Mouse (Mus musculus): ENCODE results near the gene Morc1. TPM values are rescaled to one million over a fixed set of nuclear protein-coding genes. Genes with fewer than 3 reads are reported as not detected.

Gene Morc1
- total and polyA plus RNA-seq, 3 experiments: 0.04 TPM; not detected in 2

- Histone ChIP-seq H3K4me1 (ENCODE audit: control insufficient read depth, insufficient read depth, low read length) (no peaks in the 10 kb centered on the region), H3K27me3 (ENCODE audit: control insufficient read depth, insufficient read depth, low read length) (no peaks in the 10 kb centered on the region), H3K4me3 (no peak overlapping the region), H3K27ac (no peak overlapping the region), H3K9ac (ENCODE audit: low read depth, low read length) (no peak overlapping the region), H3K79me2 (replicated peaks; ENCODE audit: control insufficient read depth, insufficient read depth, low read length) (no peaks in the 10 kb centered on the region), H3K36me3 (ENCODE audit: control insufficient read depth, insufficient read depth, low read length) (no peaks in the 10 kb centered on the region)
- WGBS: 66% methylated on average over 2 of the region's 2 CpGs
- DNase-seq: no peak
- intact Hi-C loops (cut with DNase I): no loop called here
- TF ChIP-seq EP300 (IDR thresholded peaks at IDR 0.05; ENCODE audit: insufficient read depth, low read depth, low read length) (no peak), POLR2A (IDR thresholded peaks at IDR 0.05; ENCODE audit: insufficient read depth, low read depth, low read length) (no peak), CTCF (IDR thresholded peaks at IDR 0.05) (no peak)
These were observed 12.0 kb upstream of the Morc1 start for GRCm38 (mm10) chr16:48419035-48419434.

GRCm38 (mm10) chr16:48422501-48422900, 8.5 kb upstream of the Morc1 start:
- H3K27ac ChIP-seq: no peak overlapping the region
- no peak overlapping the region for H3K4me3 ChIP-seq
- DNase-seq: no peak
- H3K9ac ChIP-seq (ENCODE audit: low read depth, low read length): no peak overlapping the region
- intact Hi-C loops (cut with DNase I): no loop called here
- no peaks in the 10 kb centered on the region for H3K36me3 ChIP-seq (ENCODE audit: control insufficient read depth, insufficient read depth, low read length)
- WGBS: 41% methylated on average over 2 of the region's 2 CpGs
- no peaks in the 10 kb centered on the region for H3K27me3 ChIP-seq (ENCODE audit: control insufficient read depth, insufficient read depth, low read length)
- TF ChIP-seq EP300 (IDR thresholded peaks at IDR 0.05; ENCODE audit: insufficient read depth, low read depth, low read length): no peak
- no peak for TF ChIP-seq POLR2A (IDR thresholded peaks at IDR 0.05; ENCODE audit: insufficient read depth, low read depth, low read length)
- no peak for TF ChIP-seq CTCF (IDR thresholded peaks at IDR 0.05)
- H3K79me2 ChIP-seq (replicated peaks; ENCODE audit: control insufficient read depth, insufficient read depth, low read length): no peaks in the 10 kb centered on the region
- H3K4me1 ChIP-seq (ENCODE audit: control insufficient read depth, insufficient read depth, low read length): no peaks in the 10 kb centered on the region

GRCm38 (mm10) chr16:48424069-48424468, 7.0 kb upstream of the Morc1 start:
- H3K4me1 ChIP-seq (ENCODE audit: control insufficient read depth, insufficient read depth, low read length): no peaks in the 10 kb centered on the region
- no peak overlapping the region for H3K4me3 ChIP-seq
- no peak overlapping the region for H3K9ac ChIP-seq (ENCODE audit: low read depth, low read length)
- TF ChIP-seq CTCF (IDR thresholded peaks at IDR 0.05) (no peak), POLR2A (IDR thresholded peaks at IDR 0.05; ENCODE audit: insufficient read depth, low read depth, low read length) (no peak), EP300 (IDR thresholded peaks at IDR 0.05; ENCODE audit: insufficient read depth, low read depth, low read length) (no peak)
- intact Hi-C loops (cut with DNase I): no loop called here
- H3K79me2 ChIP-seq (replicated peaks; ENCODE audit: control insufficient read depth, insufficient read depth, low read length): no peaks in the 10 kb centered on the region
- no peak for DNase-seq
- H3K27ac ChIP-seq: no peak overlapping the region
- no peaks in the 10 kb centered on the region for H3K36me3 ChIP-seq (ENCODE audit: control insufficient read depth, insufficient read depth, low read length)
- WGBS: 82% methylated on average over 4 of the region's 4 CpGs
- no peaks in the 10 kb centered on the region for H3K27me3 ChIP-seq (ENCODE audit: control insufficient read depth, insufficient read depth, low read length)

- no peak overlapping the region for H3K27ac ChIP-seq
- TF ChIP-seq CTCF (IDR thresholded peaks at IDR 0.05): no peak
- TF ChIP-seq EP300 (IDR thresholded peaks at IDR 0.05; ENCODE audit: insufficient read depth, low read depth, low read length): no peak
- TF ChIP-seq POLR2A (IDR thresholded peaks at IDR 0.05; ENCODE audit: insufficient read depth, low read depth, low read length): no peak
- H3K4me1 ChIP-seq (ENCODE audit: control insufficient read depth, insufficient read depth, low read length): no peaks in the 10 kb centered on the region
- no peaks in the 10 kb centered on the region for H3K36me3 ChIP-seq (ENCODE audit: control insufficient read depth, insufficient read depth, low read length)
- H3K79me2 ChIP-seq (replicated peaks; ENCODE audit: control insufficient read depth, insufficient read depth, low read length): no peaks in the 10 kb centered on the region
- WGBS: 76% methylated on average over 1 of the region's 1 CpGs
- H3K27me3 ChIP-seq (ENCODE audit: control insufficient read depth, insufficient read depth, low read length): no peaks in the 10 kb centered on the region
- H3K4me3 ChIP-seq: no peak overlapping the region
- intact Hi-C loops (cut with DNase I): no loop called here
- no peak for DNase-seq
- no peak overlapping the region for H3K9ac ChIP-seq (ENCODE audit: low read depth, low read length)
These were observed 1.6 kb upstream of the Morc1 start for GRCm38 (mm10) chr16:48429427-48429826.

GRCm38 (mm10) chr16:48435454-48435853, 4.4 kb downstream of the Morc1 start:
- no peaks in the 10 kb centered on the region for H3K36me3 ChIP-seq (ENCODE audit: control insufficient read depth, insufficient read depth, low read length)
- H3K4me3 ChIP-seq: no peak overlapping the region
- DNase-seq: no peak
- H3K27ac ChIP-seq: no peak overlapping the region
- H3K4me1 ChIP-seq (ENCODE audit: control insufficient read depth, insufficient read depth, low read length): no peaks in the 10 kb centered on the region
- TF ChIP-seq CTCF (IDR thresholded peaks at IDR 0.05) (no peak), POLR2A (IDR thresholded peaks at IDR 0.05; ENCODE audit: insufficient read depth, low read depth, low read length) (no peak), EP300 (IDR thresholded peaks at IDR 0.05; ENCODE audit: insufficient read depth, low read depth, low read length) (no peak)
- no peak overlapping the region for H3K9ac ChIP-seq (ENCODE audit: low read depth, low read length)
- H3K79me2 ChIP-seq (replicated peaks; ENCODE audit: control insufficient read depth, insufficient read depth, low read length): no peaks in the 10 kb centered on the region
- WGBS: 4% methylated on average over 1 of the region's 1 CpGs
- no peaks in the 10 kb centered on the region for H3K27me3 ChIP-seq (ENCODE audit: control insufficient read depth, insufficient read depth, low read length)
- intact Hi-C loops (cut with DNase I): no loop called here

DNA sequence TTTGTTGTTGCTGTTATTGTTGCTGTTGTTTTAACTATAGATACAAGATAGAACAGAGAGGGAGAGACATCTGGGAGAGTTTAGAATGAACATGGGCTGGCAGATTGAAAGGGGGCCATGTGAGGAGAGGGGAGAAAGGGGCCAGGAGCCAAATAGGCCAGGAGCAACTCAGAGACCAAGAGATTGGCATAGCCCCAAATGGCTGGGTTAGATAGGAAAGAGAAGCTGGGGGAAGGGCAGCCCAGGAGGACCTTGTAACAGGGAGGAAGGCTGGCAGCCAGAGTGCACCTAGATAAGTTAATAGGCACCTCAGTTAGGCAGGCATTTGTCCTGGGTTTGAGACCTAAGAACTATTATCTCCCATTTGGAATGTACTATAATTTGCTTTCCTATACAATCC, 6.4 kb downstream of the Morc1 start:
- no peaks in the 10 kb centered on the region for H3K27me3 ChIP-seq (ENCODE audit: control insufficient read depth, insufficient read depth, low read length)
- intact Hi-C loops (cut with DNase I): no loop called here
- no peak overlapping the region for H3K4me3 ChIP-seq
- H3K79me2 ChIP-seq (replicated peaks; ENCODE audit: control insufficient read depth, insufficient read depth, low read length): no peaks in the 10 kb centered on the region
- DNase-seq: no peak
- no peaks in the 10 kb centered on the region for H3K36me3 ChIP-seq (ENCODE audit: control insufficient read depth, insufficient read depth, low read length)
- no peak overlapping the region for H3K9ac ChIP-seq (ENCODE audit: low read depth, low read length)
- H3K27ac ChIP-seq: no peak overlapping the region
- TF ChIP-seq POLR2A (IDR thresholded peaks at IDR 0.05; ENCODE audit: insufficient read depth, low read depth, low read length) (no peak), CTCF (IDR thresholded peaks at IDR 0.05) (no peak), EP300 (IDR thresholded peaks at IDR 0.05; ENCODE audit: insufficient read depth, low read depth, low read length) (no peak)
- H3K4me1 ChIP-seq (ENCODE audit: control insufficient read depth, insufficient read depth, low read length): no peaks in the 10 kb centered on the region

Data from heart, adult 2 months (tissue).